Mouse (Mus musculus): Measurements from ENCODE around the gene Cdhr1.

GRCm38 (mm10) chr14:37097956-37098530, at the start of gene Cdhr1:
- TF ChIP-seq CTCF (IDR thresholded peaks at IDR 0.05; ENCODE audit: extremely low read depth, insufficient read depth, insufficient read length, insufficient replicate concordance) = no peak
- TF ChIP-seq POLR2A (IDR thresholded peaks at IDR 0.05; ENCODE audit: low read depth, low read length) = no peak
